Mouse (Mus musculus) ZHBTc4 (cell line): ENCODE results near the gene Rasa1.

Experiments
- DNase-seq: peaks from one replicate; pipeline ENCODE4 v3.0.0-alpha.2; 2011; ENCODE audit warnings: low read depth, low spot score

Rasa1 gene

GRCm38 (mm10) chr13:85288843-85289713 is at the start of gene Rasa1:
Rasa1 (minus strand) TSS chr13:85289130.
- DNase-seq: peak; percentile 98

DNA sequence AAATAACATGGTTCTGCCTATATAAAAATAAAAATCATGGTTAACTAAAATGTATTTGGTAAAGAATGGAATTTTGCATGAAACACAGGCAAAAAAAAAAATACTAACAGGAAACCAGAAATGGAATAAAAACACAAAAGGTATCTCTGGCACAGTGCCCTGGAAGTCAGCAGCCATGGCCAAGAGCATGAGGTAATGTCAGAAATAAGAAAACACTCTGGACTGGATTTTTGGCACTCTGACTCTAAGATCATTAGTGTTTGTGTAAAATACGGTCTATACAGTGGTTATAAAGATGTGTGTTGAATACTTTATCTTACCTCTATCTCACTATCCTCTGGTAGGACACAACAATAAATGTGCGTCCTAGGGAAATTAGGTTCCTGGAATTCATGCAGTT is 22.6 kb upstream of the Rasa1 start:
- no peak for DNase-seq

- DNase-seq: no peak
Observed at GRCm38 (mm10) chr13:85310968-85311367, 22.0 kb upstream of the Rasa1 start.

GRCm38 (mm10) chr13:85310483-85310882 is 21.6 kb upstream of the Rasa1 start:
- no peak for DNase-seq

GRCm38 (mm10) chr13:85306039-85306438 is 17.1 kb upstream of the Rasa1 start:
- no peak for DNase-seq

GRCm38 (mm10) chr13:85290651-85291050 is 1.7 kb upstream of the Rasa1 start:
- no peak for DNase-seq

DNA sequence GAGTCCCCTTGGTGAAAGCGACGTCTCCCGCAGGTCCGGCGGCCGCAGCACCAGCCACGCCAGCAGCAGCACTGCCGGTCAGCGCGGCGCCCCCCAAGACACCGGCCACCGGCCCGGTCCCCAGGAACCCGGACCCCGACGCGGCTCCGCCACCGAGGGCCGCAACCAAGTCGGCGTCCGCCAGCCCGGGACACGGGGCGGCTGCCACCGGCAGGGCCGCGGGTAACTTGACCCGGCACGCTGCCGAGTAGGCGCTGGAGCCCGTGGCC is 422 bp downstream of the Rasa1 start:
- no peak for DNase-seq

DNA sequence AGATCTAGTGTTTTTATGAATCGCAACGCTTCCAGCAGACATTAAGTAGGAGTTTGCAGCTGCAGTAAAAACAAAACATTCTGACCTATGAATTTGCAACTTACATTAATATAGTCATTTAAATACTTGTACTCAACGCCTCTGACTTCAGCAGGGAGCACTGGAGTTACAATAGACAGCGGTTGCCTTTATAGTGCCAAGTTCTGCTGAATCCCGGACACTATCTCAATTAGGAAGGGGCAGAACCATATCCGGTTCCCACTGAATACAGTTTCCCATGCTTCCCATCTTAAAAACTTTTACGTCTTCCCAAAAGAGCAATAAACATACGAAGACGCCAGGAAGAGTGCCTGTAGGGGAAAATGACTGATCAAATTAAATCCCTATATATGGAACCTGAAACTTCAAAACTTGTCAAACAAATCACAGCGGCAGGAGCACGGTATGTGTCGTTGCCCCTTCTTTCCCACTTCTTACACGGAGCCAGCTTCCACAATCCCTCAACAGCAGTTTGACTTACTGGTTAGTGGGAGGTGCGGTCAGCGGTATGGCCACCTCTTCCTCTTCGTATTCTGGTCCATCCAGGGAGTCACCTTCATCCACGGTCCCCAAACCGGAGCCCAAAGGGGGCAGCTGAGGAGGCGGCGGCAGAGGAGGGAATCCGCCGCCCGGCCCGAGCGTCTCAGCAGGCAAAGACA is 905 bp downstream of the Rasa1 start:
- peak; percentile 56 for DNase-seq

- no peak for DNase-seq
Observed at GRCm38 (mm10) chr13:85282626-85283025, 6.3 kb downstream of the Rasa1 start.

DNA sequence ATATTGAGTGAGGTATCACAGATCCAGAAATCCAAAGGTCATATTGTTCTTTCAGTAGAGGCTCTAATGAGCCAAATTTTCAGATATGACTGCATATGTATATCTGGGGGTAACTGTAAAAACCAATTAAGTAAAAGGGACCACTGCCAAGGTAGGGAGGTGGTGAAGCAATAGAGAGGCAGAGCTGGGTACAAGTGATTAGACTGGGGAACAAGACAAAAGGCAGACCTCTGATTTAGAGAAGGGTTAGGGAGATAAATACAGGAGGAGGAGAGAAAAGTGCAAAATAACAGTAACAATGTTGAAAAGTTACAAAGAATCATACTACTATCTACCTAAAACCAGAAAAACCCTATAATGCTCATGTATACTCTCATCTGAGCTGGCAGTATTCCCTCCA is 10.0 kb downstream of the Rasa1 start:
- DNase-seq: no peak

- no peak for DNase-seq
Observed at GRCm38 (mm10) chr13:85274572-85274971, 14.4 kb downstream of the Rasa1 start.

- no peak for DNase-seq
Observed at GRCm38 (mm10) chr13:85273788-85274187, 15.1 kb downstream of the Rasa1 start.

DNA sequence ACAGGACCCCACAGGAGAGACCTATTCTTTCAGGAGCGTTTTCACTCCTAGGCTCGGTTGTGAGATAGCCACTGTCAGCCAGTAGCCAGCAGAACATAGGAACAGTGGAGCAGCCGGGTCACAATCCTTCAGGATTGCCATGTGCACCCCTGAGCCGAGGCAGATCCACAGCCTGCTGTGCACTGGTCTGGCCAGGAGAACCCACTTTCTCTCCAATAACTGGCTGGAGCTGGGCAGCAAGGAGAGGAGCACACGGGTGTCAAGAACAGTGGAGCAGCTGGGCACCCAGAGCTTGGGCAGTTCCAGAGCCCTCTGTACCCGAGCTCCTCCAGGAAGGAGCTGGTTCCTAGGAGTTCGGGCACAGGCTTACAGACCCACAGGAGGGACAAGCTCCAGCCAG is 50.2 kb downstream of the Rasa1 start:
- DNase-seq: no peak

GRCm38 (mm10) chr13:85218656-85219055 is 70.3 kb downstream of the Rasa1 start:
- DNase-seq: no peak

DNA sequence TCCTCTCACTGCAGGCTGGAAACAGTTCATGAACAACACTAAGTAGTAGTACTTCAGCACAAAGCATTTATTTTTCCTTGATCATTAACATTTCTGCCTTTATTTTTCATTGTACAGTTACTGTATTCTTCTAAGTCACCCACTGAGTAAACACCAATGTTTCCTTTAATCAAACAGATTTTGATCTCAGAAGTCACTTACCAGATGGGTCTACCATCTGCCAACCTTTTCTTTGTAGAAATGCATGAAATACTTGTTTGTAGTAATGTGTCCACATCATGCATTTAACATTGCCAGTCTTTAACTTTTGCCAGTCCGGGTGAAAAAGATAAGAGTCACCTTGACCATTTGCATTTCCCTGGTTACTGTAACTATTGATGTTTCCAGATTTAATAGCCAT is 78.6 kb downstream of the Rasa1 start:
- DNase-seq: no peak

GRCm38 (mm10) chr13:85208656-85209055 is 80.3 kb downstream of the Rasa1 start:
- DNase-seq: no peak

GRCm38 (mm10) chr13:85207493-85207892 is 81.4 kb downstream of the Rasa1 start:
- peak; percentile 11 for DNase-seq

DNA sequence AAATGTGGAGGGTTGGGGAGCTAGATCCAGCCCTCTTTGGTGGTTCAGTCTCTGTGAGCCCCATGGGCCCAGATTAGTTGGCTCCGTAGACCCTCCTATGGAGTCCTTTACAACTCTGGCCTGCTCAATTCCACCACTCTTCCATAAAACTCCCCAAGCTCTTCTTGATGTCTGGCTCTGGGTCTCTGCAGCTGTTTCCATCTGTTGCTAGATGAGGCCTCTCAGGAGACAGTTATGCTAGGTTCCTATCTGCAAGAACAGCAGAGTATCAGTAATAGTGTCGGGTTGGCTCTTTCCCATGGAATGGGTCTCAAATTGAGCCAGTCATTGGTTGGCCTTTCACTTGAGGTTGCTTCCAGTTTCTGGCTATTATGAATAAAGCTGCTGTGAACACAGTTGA is 97.7 kb downstream of the Rasa1 start:
- no peak for DNase-seq

GRCm38 (mm10) chr13:85189644-85190121 is 99.2 kb downstream of the Rasa1 start:
- DNase-seq: no peak

DNA sequence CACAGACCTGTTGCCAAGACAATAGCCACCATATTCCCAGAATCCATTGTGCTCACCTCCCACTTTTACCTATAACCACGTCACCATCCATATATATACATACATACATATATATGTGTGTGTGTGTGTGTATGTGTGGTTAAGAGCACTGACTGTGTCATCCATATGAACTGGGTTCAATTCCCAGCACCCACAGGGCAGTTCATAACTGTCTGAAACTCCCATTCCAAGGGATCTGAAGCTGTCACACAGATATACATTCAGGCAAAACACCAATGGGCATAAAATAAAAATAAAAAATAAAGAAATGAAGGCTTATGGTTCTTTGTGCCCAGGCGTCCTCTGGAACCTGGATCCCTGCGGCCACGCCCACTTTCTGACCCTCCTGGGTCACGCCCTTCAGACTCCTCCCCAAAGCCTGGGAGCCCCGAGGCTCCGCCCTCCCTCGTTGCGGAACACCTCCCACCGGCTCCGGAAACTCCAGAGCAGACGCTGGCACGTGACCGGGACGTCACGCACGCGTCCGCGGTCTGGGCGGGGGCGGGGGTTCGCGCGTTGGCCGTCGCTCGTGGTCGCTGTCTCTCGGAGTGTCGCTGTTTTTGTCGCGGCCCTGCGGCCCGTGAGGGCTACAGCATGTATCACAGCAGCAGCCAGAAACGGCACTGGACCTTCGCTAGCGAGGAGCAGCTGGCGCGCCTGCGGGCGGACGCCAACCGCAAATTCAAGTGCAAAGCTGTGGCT is 99.9 kb downstream of the Rasa1 start, which contains the start of gene Ccnh:
TSS of gene Ccnh (plus strand) at position 506 of the 741 bp plus-strand sequence.
- DNase-seq: peak; percentile 97
